Mouse (Mus musculus) brown adipose tissue, adult 24 weeks (tissue): ENCODE measurements at regions not wholly inside any gene's neighbourhood (a gene's known extent, or its start where the extent isn't known, plus 50 kb on each side); places are given as distances from the start of the nearest gene placed in this dataset.

Experiments
- H3K27ac ChIP-seq: fragments of 200-500 bp; replicated peaks from 2 replicates; pipeline ENCODE4 v1.5.1; 2012; ENCODE audit warnings: low read depth, mild to moderate bottlenecking, low read length
- H3K4me1 ChIP-seq: fragments of 200-500 bp; 2 replicates; pipeline ENCODE4 v1.6.1; 2012; ENCODE audit warnings: low read length, mixed read lengths; ENCODE audit not compliant: control insufficient read depth, insufficient read depth, insufficient read length
- H3K4me3 ChIP-seq: fragments of 200-500 bp; 2 replicates; pipeline ENCODE4 v1.5.1; 2012; ENCODE audit warnings: low read depth, mild to moderate bottlenecking, low read length, moderate library complexity; ENCODE audit not compliant: insufficient read depth

- Histone ChIP-seq H3K27ac (peak overlapping the region; percentile 64), H3K4me1 (peaks cover 17% of the 10 kb centered on the region; the same call in 1 of the 2 replicates), H3K4me3 (no peak overlapping the region)
These were observed 184.2 kb downstream of the Foxo1 start for GRCm38 (mm10) chr3:52452345-52452744.

DNA sequence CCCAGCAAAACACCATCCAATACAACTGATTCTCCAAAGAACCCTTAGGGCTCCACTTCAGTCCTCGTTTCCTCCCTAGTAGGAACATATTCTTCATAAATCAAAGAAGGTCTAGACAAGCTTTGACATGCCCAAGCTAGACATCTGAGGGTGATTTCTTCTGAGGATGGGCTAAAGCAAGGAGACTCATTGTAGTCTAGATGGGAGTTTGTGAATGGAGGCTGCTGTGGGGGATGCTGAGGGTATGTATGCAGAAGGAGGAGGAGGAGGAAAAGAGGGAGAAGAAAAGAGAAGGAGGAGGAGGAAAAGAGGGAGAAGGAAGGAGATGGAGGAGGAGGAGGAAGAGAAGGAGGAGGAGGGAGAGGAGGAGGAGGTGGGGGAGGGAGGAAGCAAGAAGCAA lies 178.9 kb downstream of the Foxo1 start:
- H3K27ac ChIP-seq = no peak overlapping the region
- no peak overlapping the region for H3K4me3 ChIP-seq
- peaks cover 13% of the 10 kb centered on the region for H3K4me1 ChIP-seq

DNA sequence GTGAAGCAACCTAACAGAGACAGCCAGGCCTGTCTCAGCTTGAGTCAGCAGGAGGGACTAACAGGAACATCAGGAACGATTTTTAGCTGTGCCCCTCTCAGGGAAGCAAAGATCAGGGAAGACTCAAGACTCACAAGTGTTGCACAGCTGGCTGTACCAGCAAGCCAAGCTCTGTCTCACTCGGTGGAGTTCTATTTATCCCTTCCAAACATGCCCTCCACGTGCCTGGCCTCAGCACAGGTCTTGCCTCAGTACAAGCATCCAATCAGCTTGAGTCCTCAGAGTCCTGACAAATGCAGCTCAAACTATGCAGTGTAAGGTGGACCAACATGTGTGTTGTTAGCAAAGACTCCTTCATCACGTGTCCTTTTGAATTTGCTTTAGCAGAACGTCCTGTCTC lies 178.4 kb downstream of the Foxo1 start:
- Histone ChIP-seq H3K4me3 (no peak overlapping the region), H3K27ac (no peak overlapping the region), H3K4me1 (peaks cover 10% of the 10 kb centered on the region)

DNA sequence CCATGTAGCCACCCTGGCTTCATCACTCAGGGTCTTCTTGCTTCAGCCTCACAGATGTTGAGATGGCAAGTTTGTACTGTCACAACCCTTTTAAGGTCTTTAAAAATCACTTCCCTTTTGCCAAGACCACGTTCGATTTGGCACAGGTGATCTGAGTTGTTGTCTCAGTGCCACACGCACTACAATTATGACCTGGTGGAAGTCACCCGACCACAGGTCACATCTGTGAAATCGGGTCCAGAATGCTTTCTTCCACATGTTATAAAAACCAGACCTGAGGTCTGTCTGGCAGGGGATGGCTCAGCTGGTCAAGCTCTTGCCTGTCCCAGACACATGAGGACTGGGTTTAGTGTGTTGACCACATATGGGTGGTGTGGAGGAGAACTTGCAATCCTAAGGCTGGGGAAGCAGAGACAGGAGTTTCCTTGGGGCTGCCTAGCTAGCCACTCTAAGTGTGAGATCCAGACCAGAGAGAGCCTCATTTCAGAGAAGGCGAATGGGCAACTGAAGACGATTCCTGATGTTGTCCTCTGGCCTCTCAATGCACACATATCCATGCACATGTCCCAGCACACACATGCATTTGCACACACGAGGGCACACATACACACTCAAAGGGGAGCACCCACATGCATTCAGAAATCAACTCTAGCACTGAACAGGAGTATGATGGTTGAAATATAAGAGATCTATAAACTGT lies 176.4 kb downstream of the Foxo1 start:
- H3K27ac ChIP-seq = peak overlapping the region; percentile 8; the same call in 1 of the 2 replicates
- H3K4me1 ChIP-seq = peaks cover 6% of the 10 kb centered on the region
- no peak overlapping the region for H3K4me3 ChIP-seq

DNA sequence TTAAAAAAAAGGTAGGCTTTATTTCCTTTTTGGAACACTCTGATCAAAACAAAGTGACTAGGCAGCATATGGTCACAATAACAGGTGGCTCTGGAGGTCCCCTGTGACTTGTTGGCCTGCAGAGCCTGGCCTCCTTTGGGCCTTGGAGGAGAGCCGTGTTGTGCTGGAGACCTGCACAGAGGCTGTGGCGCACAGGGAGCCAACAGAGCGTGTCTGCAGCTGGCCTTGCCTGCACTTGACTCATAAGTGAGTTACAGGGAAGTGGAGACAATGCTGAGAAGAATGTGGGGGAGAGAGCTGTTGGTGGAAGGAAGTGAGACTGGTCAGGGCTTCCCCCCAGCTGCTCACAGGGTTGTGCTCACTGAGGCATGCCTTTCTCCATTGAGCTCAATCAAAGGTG lies 175.7 kb downstream of the Foxo1 start:
- Histone ChIP-seq H3K4me3 (no peak overlapping the region), H3K4me1 (peaks cover 6% of the 10 kb centered on the region), H3K27ac (peak overlapping the region; percentile 8; the same call in 1 of the 2 replicates)

DNA sequence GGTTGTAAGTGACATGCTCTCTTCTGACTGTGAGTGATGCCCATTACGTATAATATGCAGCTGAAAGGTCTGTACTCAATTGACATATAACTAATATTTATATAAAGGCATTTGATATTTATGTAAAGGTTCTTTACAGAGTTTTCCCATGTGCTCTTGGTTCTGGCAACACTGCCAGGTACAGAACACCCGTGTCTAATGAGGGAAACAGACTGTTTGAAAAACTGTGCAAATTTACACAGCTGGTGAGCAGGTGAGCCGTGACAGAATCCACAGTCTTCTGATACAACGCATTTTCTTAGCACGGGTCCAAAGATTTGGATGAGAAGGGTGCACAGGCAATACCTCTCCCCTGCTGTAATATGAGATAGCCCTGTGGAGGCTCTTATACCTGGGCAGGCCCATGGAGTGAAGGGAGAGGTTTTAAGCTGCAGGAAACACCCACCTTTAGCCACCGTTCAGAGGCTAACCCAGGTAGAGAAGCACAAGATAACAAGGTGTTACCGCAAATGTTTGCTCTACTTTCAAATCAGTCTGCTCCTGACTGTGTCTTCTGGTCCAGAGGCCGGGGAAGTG lies 161.0 kb downstream of the Foxo1 start:
- Histone ChIP-seq H3K4me3 (no peak overlapping the region), H3K4me1 (no peaks in the 10 kb centered on the region), H3K27ac (no peak overlapping the region)

- H3K4me1 ChIP-seq = no peaks in the 10 kb centered on the region
These were observed 154.7 kb downstream of the Foxo1 start for GRCm38 (mm10) chr3:52422826-52423225.

DNA sequence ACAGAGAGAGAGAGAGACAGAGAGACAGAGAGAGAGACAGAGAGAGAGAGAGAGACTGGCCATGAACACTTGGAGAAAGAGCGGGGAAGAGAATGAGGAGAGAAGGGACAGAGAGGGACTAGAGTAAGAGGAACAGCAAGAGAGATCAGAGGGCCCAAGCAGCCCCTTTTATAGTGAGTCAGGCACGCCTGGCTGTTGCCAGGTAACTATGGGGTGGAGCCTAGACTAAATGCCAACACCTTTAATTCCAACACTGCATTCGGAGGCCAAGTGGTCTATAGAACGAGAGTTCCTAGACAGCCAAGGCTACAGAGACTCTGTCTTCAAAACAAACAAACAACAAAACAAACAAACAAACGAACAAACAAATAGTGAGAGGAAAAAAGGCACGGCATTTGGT lies 148.1 kb downstream of the Foxo1 start:
- no peak overlapping the region for H3K27ac ChIP-seq
- no peak overlapping the region for H3K4me3 ChIP-seq
- H3K4me1 ChIP-seq = peaks cover 17% of the 10 kb centered on the region

More at GRCm38 (mm10) chr3:52422826-52423225, 154.7 kb downstream of the Foxo1 start:
- Histone ChIP-seq H3K27ac (no peak overlapping the region), H3K4me3 (no peak overlapping the region)

- no peak overlapping the region for H3K4me3 ChIP-seq
- no peak overlapping the region for H3K27ac ChIP-seq
- peaks cover 17% of the 10 kb centered on the region for H3K4me1 ChIP-seq
These were observed 147.2 kb downstream of the Foxo1 start for GRCm38 (mm10) chr3:52415361-52415760.

GRCm38 (mm10) chr3:52414017-52414416 lies 145.9 kb downstream of the Foxo1 start:
- Histone ChIP-seq H3K4me3 (no peak overlapping the region), H3K27ac (no peak overlapping the region)

DNA sequence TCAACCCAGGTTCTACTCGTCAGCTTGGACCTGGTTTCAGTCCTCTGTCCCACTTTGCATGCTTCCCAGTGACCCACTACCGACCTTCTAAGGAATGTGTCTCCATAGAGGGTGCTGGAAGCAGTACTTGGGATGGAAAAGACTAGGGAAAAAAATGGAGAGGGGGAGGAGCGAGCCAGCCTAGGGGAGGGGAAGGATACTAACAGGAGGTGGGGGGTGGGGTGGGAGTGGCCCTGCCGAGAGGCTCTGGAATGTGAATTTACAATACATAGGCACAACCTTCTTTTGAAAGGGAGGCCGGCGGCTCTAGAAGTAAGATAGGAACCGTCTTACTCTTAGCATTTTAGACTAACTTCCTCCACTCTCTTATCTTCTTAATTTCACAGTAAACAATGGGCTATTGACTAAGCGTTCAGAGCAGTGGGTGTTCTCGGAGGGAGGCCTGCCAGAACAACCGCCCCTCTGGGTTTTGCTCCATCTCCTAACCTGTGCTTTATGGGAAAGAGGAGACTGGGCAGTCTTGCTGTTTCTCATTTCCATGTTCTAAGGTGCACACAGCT lies 145.1 kb downstream of the Foxo1 start:
- peak overlapping the region; percentile 36 for H3K27ac ChIP-seq
- peaks cover 17% of the 10 kb centered on the region for H3K4me1 ChIP-seq

More at GRCm38 (mm10) chr3:52414017-52414416, 145.9 kb downstream of the Foxo1 start:
- H3K4me1 ChIP-seq = peaks cover 17% of the 10 kb centered on the region

DNA sequence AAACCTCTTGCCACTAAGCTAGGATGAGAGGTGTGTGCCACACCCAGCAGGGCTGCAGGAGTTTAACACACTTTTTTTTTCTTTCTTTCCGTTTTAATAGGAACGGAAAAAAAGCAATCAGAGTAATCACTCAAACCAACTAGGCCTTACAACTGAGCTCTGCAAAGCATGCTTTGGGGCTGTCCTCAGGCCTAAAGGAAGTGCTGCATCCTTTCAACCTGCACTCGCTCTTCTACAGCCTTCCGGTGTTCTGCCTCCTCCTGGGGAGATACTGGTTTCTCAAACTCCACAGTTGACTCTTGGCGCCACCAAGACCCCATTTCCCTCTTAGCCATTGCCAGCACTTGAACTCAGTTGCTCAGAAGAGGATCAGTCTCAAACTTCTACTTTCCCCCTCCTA lies 143.2 kb downstream of the Foxo1 start:
- Histone ChIP-seq H3K4me1 (peaks cover 17% of the 10 kb centered on the region), H3K4me3 (no peak overlapping the region), H3K27ac (no peak overlapping the region)

More for the DNA sequence above, 145.1 kb downstream of the Foxo1 start:
- H3K4me3 ChIP-seq = no peak overlapping the region

- Histone ChIP-seq H3K27ac (no peak overlapping the region), H3K4me3 (no peak overlapping the region)
These were observed 141.3 kb downstream of the Foxo1 start for GRCm38 (mm10) chr3:52409465-52409864.

DNA sequence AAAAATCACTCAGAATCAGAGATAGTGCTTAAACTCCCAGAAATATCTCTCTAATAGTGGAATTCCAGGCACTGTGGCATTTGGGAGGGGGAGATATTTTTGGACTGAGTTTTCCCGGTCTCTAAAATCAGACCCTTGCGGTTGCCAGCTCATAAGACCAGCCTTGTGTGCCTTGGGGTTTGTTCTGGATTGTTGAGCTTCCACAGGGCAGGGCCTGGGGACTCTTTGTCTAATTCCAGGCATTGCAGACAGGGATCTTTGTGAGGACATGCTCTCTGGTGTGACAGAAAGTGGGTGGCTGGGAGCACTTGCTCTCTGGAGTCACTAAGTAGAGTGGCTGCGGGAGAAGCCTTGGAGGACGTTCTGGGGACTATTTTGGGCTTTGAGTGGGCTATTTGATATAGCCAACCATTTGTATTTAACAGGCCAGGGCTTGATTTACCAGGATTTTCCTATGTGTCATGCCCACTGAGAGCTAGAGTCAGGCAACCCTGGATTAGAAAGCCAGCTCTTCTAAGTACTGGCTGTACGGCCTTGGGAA lies 138.7 kb downstream of the Foxo1 start:
- no peak overlapping the region for H3K4me3 ChIP-seq
- H3K4me1 ChIP-seq = peaks cover 2% of the 10 kb centered on the region; the same call in 1 of the 2 replicates
- H3K27ac ChIP-seq = no peak overlapping the region

More at GRCm38 (mm10) chr3:52409465-52409864, 141.3 kb downstream of the Foxo1 start:
- H3K4me1 ChIP-seq = peaks cover 14% of the 10 kb centered on the region

- peak overlapping the region; percentile 49 for H3K27ac ChIP-seq
- peak overlapping the region; percentile 9; the same call in 1 of the 2 replicates for H3K4me3 ChIP-seq
- H3K4me1 ChIP-seq = peaks cover 10% of the 10 kb centered on the region
These were observed 136.5 kb downstream of the Foxo1 start for GRCm38 (mm10) chr3:52404636-52405035.
